Mouse (Mus musculus): ENCODE data around the gene Utrn.

Utrn gene

DNA sequence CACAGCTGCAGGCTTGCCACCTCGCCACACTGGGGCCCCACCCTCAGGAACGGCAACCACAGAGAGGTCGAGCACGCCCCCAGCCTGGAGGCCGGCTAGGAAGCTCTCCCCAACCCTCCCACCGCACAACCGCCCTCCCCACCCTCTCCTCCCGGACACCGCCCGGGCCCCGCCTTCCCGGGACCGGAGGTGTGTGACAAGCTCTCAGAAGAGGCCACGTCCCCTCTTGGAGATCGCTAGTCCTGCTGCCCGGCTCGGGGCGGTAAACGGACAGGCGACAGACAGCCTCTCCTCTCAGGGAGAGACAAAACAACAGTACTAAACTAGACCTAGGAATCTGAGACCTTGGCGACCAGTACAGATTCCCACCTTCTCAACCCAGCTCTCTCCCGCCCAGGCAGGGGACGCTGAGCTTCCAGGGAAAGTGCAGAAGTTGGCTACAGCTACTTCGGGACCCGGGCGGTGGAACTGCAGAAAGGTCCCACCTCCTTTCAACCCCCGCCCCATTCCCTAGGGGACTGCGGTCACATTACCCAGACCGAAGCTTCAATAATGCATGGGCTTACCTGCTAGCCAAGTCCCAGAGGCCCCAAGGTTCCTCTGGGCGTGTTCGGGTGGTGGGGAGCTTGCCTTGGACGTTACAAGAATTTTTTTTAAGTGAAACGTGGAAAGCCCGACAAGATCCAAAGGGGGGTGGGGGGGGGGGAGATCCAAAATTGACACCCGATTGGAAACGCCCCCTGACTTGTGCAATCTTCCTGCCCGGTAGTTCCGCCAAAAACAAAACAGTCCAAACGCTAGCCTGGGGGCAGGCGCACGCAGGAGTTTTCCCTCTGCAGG, 756 bp downstream of the Utrn start:
- peak; percentile 59 for DNase-seq

DNA sequence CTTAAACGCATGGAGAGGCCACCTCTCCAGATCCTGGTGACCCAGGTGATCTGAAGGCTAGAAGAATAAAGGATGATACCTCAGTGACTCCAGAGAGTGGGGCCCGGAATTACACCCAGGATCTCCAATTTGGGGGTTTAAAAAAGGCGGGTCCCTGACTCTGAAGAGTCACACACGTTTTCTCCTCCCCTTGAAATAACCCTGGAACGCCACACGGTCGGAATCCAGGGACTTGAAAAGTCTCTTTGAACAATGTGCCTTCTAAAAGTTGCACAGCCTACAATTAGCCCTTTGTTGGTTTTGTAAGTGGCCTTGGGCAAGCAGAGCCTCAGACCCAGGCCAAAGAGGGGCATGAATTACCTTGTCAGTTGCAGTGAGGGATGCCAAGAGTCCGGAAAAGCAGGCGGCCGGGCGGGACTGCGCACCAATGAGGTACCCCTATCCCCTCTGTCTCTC, 1.4 kb downstream of the Utrn start:
- no peak for DNase-seq

DNA sequence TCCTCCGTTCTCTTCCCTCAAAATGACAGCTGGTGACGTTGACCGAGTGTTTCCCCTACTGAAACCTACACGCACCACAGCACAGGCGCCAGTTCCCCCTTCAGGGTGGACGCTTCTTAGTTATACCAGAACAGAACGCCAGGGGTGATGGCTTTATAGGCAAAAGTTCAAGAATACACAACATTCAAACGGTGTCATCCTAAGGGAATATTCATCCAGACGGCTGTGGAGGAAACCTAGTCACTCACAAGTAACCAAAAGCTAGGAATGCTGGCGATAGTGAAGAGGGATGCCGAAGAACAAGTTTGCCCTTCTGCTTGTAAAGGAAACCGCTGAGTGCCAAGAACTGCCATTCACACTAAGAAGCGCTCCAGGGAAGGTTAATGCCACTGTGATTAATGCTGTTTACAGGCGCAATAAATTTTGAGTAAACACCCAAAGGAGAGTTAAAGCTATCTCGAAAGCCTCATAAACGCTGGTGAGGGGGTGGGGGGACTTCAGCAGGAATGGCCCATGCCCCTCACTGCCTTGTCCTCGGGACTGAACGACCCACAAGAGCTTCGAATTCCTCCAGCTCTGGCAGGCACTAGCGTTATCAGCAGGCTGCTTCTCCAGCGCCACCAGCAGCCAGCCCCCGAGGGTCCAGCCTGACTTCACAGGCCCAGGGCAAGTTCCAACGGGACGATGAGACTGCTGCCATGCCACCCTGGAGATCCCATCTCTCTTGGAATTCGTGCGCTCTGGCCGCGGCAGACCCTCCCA, 2.0 kb downstream of the Utrn start:
- DNase-seq, result peak; percentile 20

DNA sequence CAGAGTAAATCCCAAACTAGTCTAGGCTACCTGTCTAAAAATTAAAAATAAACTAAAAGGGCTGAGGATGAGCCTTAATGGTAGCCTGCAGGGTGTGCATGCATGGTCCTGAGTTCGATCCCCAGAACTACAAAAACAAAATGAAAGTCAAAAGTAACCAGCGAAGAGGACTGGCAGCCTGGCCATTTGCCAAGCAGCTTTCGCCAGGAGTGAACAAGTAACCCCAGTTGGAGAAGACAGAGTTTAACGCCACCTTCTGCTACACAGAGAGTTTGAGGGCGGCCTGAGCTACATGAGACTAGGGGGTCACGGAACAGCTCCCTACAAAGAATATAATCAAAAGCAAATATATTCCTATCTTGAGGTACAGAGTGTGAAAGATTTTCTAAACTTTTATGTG, 4.0 kb downstream of the Utrn start:
- DNase-seq, result no peak

DNA sequence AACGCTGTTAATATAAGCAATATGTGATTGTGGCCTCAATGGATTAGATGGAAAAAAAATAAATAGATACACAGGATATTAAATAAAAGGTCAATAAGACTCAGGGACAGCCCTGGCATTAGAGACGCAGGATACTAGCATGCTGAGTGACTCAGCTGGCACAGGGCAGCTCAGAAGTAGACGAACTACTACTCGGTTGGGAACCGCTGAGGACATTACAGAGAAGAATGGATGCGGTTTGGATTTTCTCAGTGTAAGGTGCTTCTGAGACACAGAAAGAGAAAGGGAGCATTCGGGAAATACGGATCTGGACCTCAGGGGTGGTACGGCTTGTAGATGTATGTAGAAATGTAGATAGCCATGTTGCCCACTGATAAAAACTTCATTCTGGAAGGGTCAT, 5.6 kb downstream of the Utrn start:
- DNase-seq, result no peak

DNA sequence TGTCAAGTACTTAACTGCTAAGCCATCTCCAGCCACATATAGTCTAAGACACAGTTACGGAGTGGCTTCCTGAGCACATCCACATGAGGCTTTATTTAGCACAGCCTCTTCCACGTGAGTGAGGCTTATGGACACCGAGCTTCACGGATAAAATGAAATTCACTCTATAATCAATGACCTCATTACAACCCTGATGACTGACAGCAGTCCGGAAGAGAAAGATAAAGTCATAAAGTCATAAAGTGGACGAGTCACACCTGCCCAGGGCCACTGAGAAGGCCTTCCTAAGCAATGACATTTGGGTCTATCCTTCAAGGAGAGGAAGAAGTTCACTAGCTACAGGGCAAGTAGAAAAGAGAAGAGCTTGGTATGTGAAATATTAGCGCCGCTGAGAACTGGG, 7.1 kb downstream of the Utrn start:
- DNase-seq, result no peak

DNA sequence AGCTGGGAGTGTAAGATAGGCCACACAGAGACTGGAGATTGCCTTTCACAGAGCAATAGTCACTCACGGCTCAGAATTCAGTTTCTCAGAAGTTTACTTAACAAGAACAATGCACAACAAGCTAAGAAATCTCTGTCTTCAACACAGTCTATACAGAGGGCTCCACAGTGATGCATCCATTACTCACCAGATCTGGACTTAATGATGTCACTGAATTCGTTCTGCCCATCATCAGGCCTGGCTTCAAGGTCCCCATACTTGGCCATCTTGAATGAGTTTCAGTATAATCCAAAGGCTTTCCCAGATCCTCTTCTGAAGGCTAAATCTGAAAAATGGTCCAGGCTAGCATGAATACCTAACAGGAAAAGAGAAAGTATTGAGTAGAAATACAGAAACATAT, 7.8 kb downstream of the Utrn start:
- no peak for DNase-seq

DNA sequence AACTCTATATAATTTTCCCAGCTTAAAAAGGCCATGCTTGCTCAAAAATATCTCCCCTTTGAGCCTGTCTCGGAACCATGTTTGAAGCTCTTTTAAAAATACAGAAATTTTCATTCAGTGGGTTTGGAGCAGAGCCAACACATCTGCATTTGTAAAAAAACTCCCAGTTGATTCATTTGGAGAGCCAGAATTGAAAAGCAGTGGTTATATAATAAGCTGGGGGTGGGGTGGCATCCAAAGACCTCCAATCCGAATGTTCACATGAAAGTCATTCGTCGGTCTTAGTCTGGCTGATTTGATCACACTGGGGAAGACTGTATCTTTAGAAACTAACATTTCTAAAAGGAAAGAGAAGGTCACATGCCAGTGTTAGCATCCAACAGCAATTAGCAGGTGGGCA, 8.4 kb downstream of the Utrn start:
- DNase-seq, result no peak

DNA sequence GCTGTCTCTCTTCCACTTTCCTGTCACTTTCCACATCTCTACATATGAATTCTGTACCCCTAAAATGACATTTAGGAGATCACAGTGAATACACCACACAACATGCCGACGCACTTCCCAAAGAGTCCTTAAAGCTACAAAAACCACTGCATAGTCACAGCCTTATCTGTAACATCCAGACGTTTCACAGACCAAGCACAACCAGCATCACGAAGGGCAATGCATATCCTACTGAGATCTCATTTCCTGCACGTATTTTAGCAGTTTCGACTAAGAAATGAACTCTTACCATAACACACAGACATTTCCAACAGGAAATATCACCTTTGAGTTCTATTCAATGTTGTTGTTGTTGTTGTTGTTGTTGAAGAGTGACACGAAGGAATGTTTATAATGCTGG, 8.8 kb downstream of the Utrn start:
- no peak for DNase-seq

DNA sequence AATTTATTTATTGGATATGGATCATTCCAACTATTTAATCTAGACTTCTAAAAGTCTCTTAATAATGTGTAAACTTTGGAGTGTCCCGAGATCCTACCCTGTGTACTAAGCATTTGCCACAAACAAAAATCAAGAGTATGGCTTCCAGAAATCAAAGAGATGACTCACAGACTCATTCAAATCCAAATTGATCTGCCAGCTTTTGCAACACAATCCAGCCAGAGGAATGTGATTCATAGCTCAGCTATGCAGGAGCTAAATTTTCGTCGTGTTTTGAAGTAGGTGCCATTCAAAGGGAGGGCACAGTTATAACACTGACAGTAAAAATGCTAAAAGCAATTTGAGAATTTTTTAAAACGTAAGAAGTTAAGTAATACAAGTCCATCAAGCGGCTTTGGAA, 11.1 kb downstream of the Utrn start:
- no peak for DNase-seq

DNA sequence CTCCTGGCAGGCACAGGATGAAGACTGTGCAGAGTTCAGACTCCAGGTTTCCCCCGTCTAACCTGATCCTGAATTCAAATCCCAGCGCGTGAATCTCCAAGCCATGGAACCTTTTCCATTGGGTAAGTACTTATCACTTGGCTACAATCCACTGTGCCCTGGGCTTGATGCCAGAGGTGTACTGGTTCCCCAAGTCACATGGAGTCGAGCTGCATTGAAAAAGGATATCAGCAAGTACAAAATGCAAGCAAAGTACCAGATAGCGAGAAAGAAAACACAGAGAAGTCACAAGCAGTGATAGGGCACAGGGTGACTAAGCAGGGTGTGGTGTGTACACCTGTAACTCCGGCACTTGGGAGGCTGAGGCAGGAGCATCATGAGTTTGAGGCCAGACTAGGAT, 14.9 kb downstream of the Utrn start:
- DNase-seq, result peak; percentile 61

DNA sequence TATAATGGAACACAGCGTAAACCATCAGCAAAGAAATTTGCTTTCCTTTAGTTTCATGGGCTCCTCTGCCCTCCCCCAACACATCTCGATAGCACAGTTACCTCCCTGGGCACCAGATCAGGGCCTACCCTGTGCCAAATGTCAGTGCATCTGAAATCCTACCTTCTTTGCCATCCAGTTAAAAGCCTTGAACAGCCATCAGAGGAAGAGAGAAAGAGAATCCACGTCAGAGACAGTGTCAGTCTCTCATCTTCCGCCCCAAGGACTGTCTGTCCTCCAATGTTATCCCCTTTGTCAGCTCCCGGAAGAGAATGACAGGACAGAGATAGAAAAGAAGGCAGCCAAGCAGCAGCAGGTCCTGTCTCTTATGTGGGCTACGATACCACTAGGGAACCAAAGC, 15.4 kb downstream of the Utrn start:
- no peak for DNase-seq

DNA sequence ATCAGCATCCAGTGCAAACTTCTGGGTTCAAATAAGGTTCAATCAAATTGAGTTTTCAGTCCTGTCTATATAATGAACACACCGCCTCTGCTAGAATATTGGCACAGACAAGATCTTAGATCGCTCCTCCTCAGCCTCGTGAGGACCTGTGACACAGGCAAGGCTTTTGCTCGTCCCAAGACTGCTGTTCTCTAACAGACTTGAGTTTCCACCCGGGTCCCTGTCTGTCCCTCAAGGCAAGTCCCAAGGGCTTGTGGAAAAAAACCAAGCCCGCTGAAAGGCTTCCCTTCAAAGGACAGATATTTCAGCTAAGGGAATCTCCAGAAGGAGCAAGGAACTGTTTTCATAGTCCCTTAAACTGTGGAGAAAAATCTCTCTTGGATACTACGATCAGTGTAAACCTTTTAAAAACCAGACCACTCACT, 16.0 kb downstream of the Utrn start:
- no peak for DNase-seq

DNA sequence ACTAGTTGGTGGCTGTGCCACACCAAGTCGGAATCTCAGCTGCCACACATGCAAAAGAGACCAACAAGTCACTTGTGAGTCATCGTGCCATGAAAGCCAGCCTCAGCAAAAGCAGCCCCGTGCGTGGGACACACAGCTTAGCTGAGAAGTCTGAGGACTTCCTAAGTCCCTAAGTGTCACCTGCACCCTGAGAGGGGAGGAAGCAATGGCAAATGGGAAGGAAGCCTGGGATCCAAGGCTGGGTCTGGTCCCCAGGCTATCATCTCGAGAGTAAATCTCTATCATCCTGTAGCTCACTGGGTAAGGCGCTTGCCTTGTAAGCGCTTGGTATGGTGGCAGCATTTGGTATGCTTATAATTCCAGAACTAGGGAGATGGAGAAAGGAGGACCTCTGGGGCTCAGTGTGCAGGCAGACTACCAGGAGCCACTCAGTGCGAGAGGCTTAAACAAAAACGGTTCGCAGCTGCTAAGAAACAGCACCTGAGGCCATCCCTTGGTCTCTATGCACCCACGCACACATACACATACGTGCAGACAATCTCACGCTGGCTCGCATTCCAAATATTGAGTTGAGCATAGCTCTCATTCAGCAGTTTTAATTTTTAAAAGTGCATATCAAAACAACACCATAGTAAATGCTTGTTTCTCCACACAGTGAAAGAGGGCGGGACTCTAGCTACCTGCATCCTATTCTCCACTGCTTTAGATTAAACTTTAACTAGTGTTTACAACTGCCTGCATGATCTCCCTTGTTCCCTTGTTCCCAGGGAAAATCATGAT, 16.6 kb downstream of the Utrn start:
- DNase-seq, result peak; percentile 53

DNA sequence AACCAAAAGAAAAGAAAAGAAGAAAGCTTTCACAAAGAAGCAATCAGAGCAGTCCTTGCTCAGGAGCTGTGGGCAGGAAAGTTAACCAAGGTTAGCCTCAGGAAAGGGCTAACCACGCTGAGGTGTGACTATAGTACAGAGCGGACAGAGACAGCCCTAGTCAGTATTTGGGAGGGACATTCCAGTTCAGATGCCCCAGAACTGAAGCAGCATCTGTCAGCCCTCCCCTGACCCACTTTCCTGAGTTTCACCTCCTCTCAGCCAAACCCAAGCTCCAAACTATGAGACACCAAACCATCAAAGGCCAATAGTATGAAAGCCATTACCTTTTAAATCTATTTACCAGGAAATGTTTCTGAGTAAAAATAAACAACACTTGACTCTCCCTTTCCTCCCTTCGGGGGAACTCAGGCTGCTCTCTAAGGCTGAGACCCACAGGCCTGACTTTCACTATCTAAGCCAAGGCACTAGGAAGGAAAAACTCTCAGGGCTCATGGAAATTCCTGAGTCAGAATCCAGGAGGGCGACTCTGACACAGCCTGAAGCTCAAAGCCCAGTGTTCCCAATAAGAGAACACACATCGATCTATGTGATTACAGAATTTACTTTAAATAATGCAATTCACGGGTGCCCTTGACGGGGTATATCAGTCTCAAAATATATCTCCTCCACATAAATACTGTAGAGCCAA, 18.2 kb downstream of the Utrn start:
- no peak for DNase-seq

DNA sequence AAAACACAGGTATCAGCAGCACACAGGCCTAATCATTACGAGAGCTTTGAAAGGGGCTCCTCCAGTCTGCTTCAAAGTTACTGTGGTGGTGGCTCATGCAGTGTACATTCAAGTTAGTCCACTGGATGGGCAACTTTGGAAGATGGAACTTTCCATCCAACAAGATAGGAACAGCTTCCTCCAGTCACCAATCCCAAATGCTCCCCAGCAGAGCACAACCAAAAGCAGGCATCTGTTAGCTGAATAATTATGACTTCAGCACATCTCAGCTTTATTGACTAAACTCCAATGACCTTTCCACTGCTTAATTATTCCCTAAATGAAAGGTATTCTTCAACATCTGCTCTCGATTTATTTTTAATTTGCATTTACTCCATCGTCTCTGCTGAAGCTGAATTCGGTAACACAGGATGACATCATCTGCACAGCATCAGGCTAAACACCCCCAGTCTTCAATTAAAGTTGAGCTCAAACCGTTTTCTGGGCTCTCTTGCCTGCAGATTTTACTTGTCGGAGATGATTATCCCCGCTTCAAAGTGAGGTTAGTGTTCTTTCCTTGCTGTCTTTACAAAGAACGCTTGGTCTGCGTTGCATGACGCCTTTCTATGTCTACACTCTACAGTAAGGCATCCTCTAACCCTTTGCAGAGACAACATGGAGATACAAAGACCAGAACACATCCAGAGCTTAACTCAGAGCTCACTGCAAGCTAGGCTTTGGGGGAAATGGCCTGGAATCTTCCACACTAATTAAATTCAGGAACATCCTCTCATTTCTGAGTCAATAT, 20.6 kb downstream of the Utrn start:
- no peak for DNase-seq

DNA sequence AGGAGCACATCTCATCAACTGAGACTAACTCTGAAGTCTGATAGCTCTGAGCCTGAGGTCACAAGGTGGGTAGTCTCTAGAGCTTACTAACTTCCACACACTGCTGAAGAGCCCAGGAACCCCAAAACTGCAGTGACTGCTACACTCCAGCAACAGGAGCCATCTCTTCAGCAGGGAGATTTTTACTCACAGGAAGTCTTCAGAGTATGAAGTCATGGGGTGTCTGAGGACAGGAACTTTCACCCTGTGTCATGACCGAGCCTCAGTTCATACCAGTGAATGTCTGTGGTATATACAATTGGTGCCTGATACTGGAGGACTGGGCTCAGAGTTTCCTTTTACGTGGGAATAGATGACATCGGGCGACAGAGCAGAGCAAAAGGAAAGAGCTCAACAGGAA, 26.6 kb downstream of the Utrn start:
- no peak for DNase-seq

DNA sequence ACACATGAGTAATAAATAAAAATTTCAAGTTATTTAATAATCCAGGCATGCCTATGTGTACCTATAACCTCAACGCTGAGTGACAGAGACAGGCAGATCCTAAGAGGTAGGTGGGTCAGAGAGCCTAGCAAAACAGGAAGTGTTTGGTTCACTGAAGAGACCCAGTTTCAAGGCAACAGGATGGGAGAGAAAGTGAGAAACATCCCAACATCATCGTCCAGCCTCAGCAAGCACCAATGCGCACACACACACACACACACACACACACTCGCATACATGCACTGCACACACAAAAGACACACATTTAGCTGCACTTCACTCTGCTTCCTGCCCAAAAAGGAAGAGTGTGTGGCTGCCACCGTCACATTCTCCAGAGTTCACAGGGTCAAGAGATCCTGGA, 27.7 kb downstream of the Utrn start:
- DNase-seq, result no peak

DNA sequence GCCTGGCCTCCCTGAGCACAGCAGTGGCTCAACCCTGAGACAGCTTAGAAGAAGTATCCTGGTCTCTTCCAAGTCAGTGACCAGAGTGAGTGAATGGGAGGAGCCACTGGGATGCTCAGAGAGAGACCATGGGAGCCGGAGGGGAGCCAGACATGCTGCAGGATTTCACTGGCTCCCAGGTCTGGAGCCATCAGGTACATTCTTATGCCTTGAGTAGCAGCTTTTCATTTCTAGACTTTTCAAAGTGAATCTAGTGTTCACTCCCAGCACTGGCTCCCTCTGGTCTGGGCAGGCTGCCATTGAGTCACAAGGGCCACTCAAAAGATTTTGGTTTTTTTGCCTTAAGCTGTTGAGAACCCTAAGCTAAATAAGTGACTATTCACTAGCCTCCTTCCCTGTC, 31.5 kb downstream of the Utrn start:
- DNase-seq, result no peak

DNA sequence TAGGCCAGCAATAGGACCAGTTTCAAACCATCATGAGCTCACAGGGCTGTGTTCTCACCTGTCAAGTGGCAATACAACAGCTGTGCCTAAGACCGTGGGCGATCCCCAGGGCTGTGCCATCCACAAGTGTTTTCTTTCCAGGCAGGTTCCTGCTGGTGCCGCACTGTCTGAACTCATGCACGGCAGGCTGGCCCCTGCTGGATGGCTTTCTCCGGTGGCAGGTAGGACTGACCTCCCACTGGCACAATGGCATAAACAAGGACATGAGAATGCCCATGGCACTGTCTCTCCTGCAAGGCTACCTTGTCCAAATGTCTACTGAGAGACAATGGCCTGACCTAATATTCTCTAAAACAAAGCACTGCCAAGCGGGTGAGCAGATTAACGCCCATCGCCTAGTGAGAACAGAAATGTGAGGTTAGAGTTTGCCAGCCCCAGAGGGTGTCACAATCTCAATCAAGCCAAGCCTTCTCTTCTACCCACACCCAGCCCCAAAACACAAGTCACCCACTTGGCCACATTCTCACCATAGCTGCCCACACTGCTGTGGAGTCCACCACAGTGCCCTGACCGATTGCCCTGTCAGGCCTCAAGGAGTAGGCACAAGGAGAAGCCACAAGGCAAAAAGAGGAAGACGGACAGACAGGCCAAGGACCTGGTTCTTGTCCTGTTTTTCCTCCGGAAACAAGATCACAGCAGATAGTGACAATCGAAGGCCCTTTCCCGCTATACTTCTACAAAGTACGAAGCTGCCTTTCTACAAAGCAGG, 32.9 kb downstream of the Utrn start:
- no peak for DNase-seq

DNA sequence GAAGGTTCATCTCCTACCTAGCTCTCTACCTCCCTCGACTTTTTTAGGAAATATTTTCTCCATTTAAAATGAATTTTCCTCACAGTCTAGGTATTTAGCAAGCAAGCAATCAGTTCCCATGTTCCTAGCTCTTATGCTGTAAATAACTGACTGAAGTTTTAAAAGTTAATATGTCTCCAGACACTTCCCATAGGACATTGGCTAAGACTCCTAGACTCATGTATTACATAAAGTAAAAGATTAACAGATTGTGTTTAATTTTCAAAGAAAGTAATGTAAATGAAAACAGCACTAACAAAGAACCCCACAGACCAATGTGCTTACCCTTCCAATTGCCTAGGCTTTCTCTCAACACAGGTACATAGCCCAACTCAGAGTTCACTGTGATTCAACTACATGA, 35.0 kb downstream of the Utrn start:
- DNase-seq, result peak; percentile 31
